In genomic region chr16:58677491-58677890, GRCm38 (mm10) we compare ENCODE assay signal across 45 mouse cellular contexts. TPM values are rescaled to one million over a fixed set of nuclear protein-coding genes. Genes with fewer than 3 reads are reported as not detected.
DNase-seq lines count a peak whose midpoint lies in the region; ATAC-seq and TF ChIP-seq lines count a peak whose summit lies in the region.
"Had no signal": no experiment of that assay in that cellular context is flagged by ENCODE, and none has a peak within 500 bp of the region (broad histone marks: within the 10 kb centered on the region; RNA-seq: fewer than 3 reads in every experiment).

No protein-coding gene starts in this region.

- no peak for TF ChIP-seq EP300 in liver, postnatal 0 days (IDR thresholded peaks at IDR 0.05; ENCODE audit: low read depth)

- H3K4me3 ChIP-seq in embryonic facial prominence, embryonic 14.5 days (ENCODE audit: low read depth, low read length), result no peak overlapping the region
- H3K4me3 ChIP-seq in embryonic facial prominence, embryonic 10.5 days, result no peak overlapping the region
- no peak overlapping the region; the same call in 1 of the 2 replicates for H3K4me3 ChIP-seq in layer of hippocampus, adult 2 months
- peak overlapping the region; percentile 20 for H3K4me3 ChIP-seq in liver, embryonic 12.5 days
- no peak overlapping the region for H3K4me3 ChIP-seq in liver, postnatal 0 days (ENCODE audit: low read depth, low read length)
- H3K4me3 ChIP-seq: embryonic facial prominence, embryonic 13.5 days; gastrocnemius, adult 2 months; kidney, embryonic 15.5 days; left cerebral cortex, adult 2 months; limb, embryonic 12.5 days; megakaryocyte, embryonic 14.5 days; midbrain, embryonic 12.5 days; myocyte; neural tube, embryonic 12.5 days had no signal

- 71% methylated on average over 5 of the region's 5 CpGs for WGBS in embryonic facial prominence, embryonic 14.5 days
- WGBS in embryonic facial prominence, embryonic 10.5 days, result 78% methylated on average over 5 of the region's 5 CpGs
- WGBS in liver, embryonic 12.5 days (ENCODE audit: insufficient replicate concordance), result 94% methylated on average over 5 of the region's 5 CpGs
- WGBS in liver, postnatal 0 days (ENCODE audit: insufficient replicate concordance), result 89% methylated on average over 5 of the region's 5 CpGs

- no peaks in the 10 kb centered on the region for H3K27me3 ChIP-seq in embryonic facial prominence, embryonic 14.5 days (replicated peaks; ENCODE audit: control insufficient read depth, insufficient read depth, low read length)
- H3K27me3 ChIP-seq in embryonic facial prominence, embryonic 10.5 days (replicated peaks; ENCODE audit: low read depth, poor library complexity, severe bottlenecking), result no peaks in the 10 kb centered on the region
- H3K27me3 ChIP-seq in liver, embryonic 12.5 days (replicated peaks), result no peaks in the 10 kb centered on the region
- H3K27me3 ChIP-seq in liver, postnatal 0 days (ENCODE audit: insufficient read depth, low read length), result no peaks in the 10 kb centered on the region
- H3K27me3 ChIP-seq: embryonic facial prominence, embryonic 13.5 days; kidney, embryonic 15.5 days; limb, embryonic 12.5 days; megakaryocyte, embryonic 14.5 days; midbrain, embryonic 12.5 days; neural tube, embryonic 12.5 days had no signal

- ATAC-seq in embryonic facial prominence, embryonic 14.5 days (ENCODE audit: low read depth), result 0 out of 2 replicates have a peak, but pooled peaks have one; percentile 33
- no peak for ATAC-seq in liver, embryonic 12.5 days
- ATAC-seq in liver, postnatal 0 days, result no peak
- ATAC-seq: forebrain, embryonic 14.5 days; hindbrain, embryonic 16.5 days; lung, postnatal 0 days had no signal

- no peak overlapping the region for H3K27ac ChIP-seq in embryonic facial prominence, embryonic 14.5 days (replicated peaks; ENCODE audit: low read depth, low read length)
- no peak overlapping the region for H3K27ac ChIP-seq in embryonic facial prominence, embryonic 10.5 days (replicated peaks)
- peak overlapping the region; percentile 64 for H3K27ac ChIP-seq in layer of hippocampus, adult 2 months
- peak overlapping the region; percentile 73 for H3K27ac ChIP-seq in liver, embryonic 12.5 days
- no peak overlapping the region for H3K27ac ChIP-seq in liver, postnatal 0 days (ENCODE audit: low read depth)
- H3K27ac ChIP-seq: embryonic facial prominence, embryonic 13.5 days; gastrocnemius, adult 2 months; kidney, embryonic 15.5 days; limb, embryonic 12.5 days; midbrain, embryonic 12.5 days; neural tube, embryonic 12.5 days; stomach, postnatal 0 days had no signal

- H3K9ac ChIP-seq in embryonic facial prominence, embryonic 14.5 days (ENCODE audit: low read depth, low read length), result no peak overlapping the region
- H3K9ac ChIP-seq in liver, embryonic 12.5 days, result peak overlapping the region; percentile 12; the same call in 1 of the 2 replicates
- no peak overlapping the region; the same call in 1 of the 2 replicates for H3K9ac ChIP-seq in liver, postnatal 0 days (replicated peaks)
- H3K9ac ChIP-seq: embryonic facial prominence, embryonic 13.5 days; kidney, embryonic 15.5 days; limb, embryonic 12.5 days; midbrain, embryonic 12.5 days; neural tube, embryonic 12.5 days had no signal

- peaks cover 66% of the 10 kb centered on the region for H3K36me3 ChIP-seq in embryonic facial prominence, embryonic 14.5 days (ENCODE audit: control insufficient read depth, insufficient read depth, low read length)
- peaks cover 60% of the 10 kb centered on the region for H3K36me3 ChIP-seq in embryonic facial prominence, embryonic 10.5 days (replicated peaks)
- H3K36me3 ChIP-seq in liver, embryonic 12.5 days, result peaks cover 93% of the 10 kb centered on the region
- H3K36me3 ChIP-seq in liver, postnatal 0 days (replicated peaks; ENCODE audit: insufficient read depth, low read length), result peaks cover 76% of the 10 kb centered on the region

- no peak for TF ChIP-seq CTCF in layer of hippocampus, adult 2 months (conservative IDR thresholded peaks at IDR 0.05)
- TF ChIP-seq CTCF in liver, postnatal 0 days (IDR thresholded peaks at IDR 0.05; ENCODE audit: low read depth), result no peak

- H3K4me1 ChIP-seq in embryonic facial prominence, embryonic 14.5 days (ENCODE audit: control insufficient read depth, insufficient read depth, low read length), result no peaks in the 10 kb centered on the region
- no peaks in the 10 kb centered on the region for H3K4me1 ChIP-seq in embryonic facial prominence, embryonic 10.5 days
- peaks cover 68% of the 10 kb centered on the region for H3K4me1 ChIP-seq in liver, embryonic 12.5 days
- H3K4me1 ChIP-seq in liver, postnatal 0 days (ENCODE audit: insufficient read depth), result peaks cover 8% of the 10 kb centered on the region; the same call in 1 of the 2 replicates
- H3K4me1 ChIP-seq: limb, embryonic 12.5 days; midbrain, embryonic 12.5 days; neural tube, embryonic 12.5 days had no signal

- no peaks in the 10 kb centered on the region for H3K9me3 ChIP-seq in embryonic facial prominence, embryonic 14.5 days (ENCODE audit: control insufficient read depth, low read length)
- no peaks in the 10 kb centered on the region for H3K9me3 ChIP-seq in embryonic facial prominence, embryonic 10.5 days
- H3K9me3 ChIP-seq in liver, embryonic 12.5 days (replicated peaks), result no peaks in the 10 kb centered on the region
- H3K9me3 ChIP-seq in liver, postnatal 0 days (ENCODE audit: low read length), result no peaks in the 10 kb centered on the region
- H3K9me3 ChIP-seq: embryonic facial prominence, embryonic 13.5 days; kidney, embryonic 15.5 days; limb, embryonic 12.5 days; megakaryocyte, embryonic 14.5 days; midbrain, embryonic 12.5 days; neural tube, embryonic 12.5 days had no signal

- no peak for DNase-seq in embryonic facial prominence, embryonic 14.5 days (ENCODE audit: low spot score)
- DNase-seq in embryonic facial prominence, embryonic 10.5 days (ENCODE audit: low spot score), result no peak
- no peak for DNase-seq in layer of hippocampus, adult 2 months (ENCODE audit: low spot score in 2 of 2)
- DNase-seq in layer of hippocampus, adult 9-10 months (ENCODE audit: low spot score), result no peak
- DNase-seq in liver, postnatal 0 days, result no peak
- DNase-seq in Muller cell, postnatal 12 days (ENCODE audit: inconsistent ontology term), result no peak
- DNase-seq in thymus, postnatal 4 days, result no peak
- DNase-seq: adrenal gland, postnatal 25 days; cerebellum, adult 8-10 months; cerebellum, postnatal 25 days; embryo, embryonic 11 days; gastrocnemius, adult 2 months; heart, postnatal 14 days; kidney, adult 18-20 months; kidney, postnatal 25 days; lung, adult 18-20 months; lung, postnatal 4 days; right cerebral cortex, postnatal 4 days; thymus, adult 2 months; thymus, postnatal 36 days had no signal

- no peak overlapping the region for H3K4me2 ChIP-seq in embryonic facial prominence, embryonic 14.5 days (ENCODE audit: low read depth, low read length)
- peak overlapping the region; percentile 73 for H3K4me2 ChIP-seq in liver, embryonic 12.5 days
- peak overlapping the region; percentile 34; the same call in 1 of the 2 replicates for H3K4me2 ChIP-seq in liver, postnatal 0 days (ENCODE audit: low read depth, low read length)
- H3K4me2 ChIP-seq: embryonic facial prominence, embryonic 13.5 days; kidney, embryonic 15.5 days; limb, embryonic 12.5 days; midbrain, embryonic 12.5 days; neural tube, embryonic 12.5 days had no signal

RNA-seq across cellular contexts. Expression of gene Cpox, which starts 7.4 kb away (rescaled TPM):
- polyA plus RNA-seq in embryonic facial prominence, embryonic 14.5 days (2014; fragmentation: Nextera tagmentation; extraction: Ambion mirVana), result 17.2 and 18.0 TPM in 2 replicates
- polyA plus RNA-seq in embryonic facial prominence, embryonic 10.5 days (2016; fragmentation: Nextera tagmentation; extraction: Ambion mirVana), result 25.0 and 26.9 TPM in 2 replicates
- total RNA-seq in layer of hippocampus, adult 2 months (2021), result 10 to 100 TPM; 48.8 to 58.6 TPM
- 692 and 703 TPM in 2 replicates for polyA plus RNA-seq in liver, embryonic 12.5 days (2016; fragmentation: Nextera tagmentation; extraction: Ambion mirVana)
- polyA plus RNA-seq in liver, postnatal 0 days (2015; fragmentation: Nextera tagmentation; extraction: Ambion mirVana), result 178 and 189 TPM in 2 replicates

RNA-seq across cellular contexts. Expression of gene E330017A01Rik, which starts 39.0 kb away (rescaled TPM):
- polyA plus RNA-seq in embryonic facial prominence, embryonic 14.5 days (2014; fragmentation: Nextera tagmentation; extraction: Ambion mirVana), result not detected in 2 replicates
- polyA plus RNA-seq in embryonic facial prominence, embryonic 10.5 days (2016; fragmentation: Nextera tagmentation; extraction: Ambion mirVana), result not detected in 2 replicates
- total RNA-seq in layer of hippocampus, adult 2 months (2021), result not detected
- polyA plus RNA-seq in liver, embryonic 12.5 days (2016; fragmentation: Nextera tagmentation; extraction: Ambion mirVana), result not detected in 2 replicates
- not detected in 2 replicates for polyA plus RNA-seq in liver, postnatal 0 days (2015; fragmentation: Nextera tagmentation; extraction: Ambion mirVana)
- total RNA-seq: adrenal gland, postnatal 25 days; gastrocnemius, adult 2 months; gastrocnemius, postnatal 4 days; heart, adult 8-10 months; heart, postnatal 14 days; layer of hippocampus, postnatal 10 days; left cerebral cortex, adult 2 months; left cerebral cortex, postnatal 25 days; midbrain, postnatal 0 days had no signal
- polyA plus RNA-seq: brain, embryonic 14.5 days; embryonic facial prominence, embryonic 13.5 days; forebrain, embryonic 14.5 days; frontal cortex, adult 2 months; heart, embryonic 14.5 days; hindbrain, embryonic 11.5 days; hindbrain, embryonic 16.5 days; intestine, embryonic 14.5 days; kidney, embryonic 15.5 days; limb, embryonic 12.5 days; lung, postnatal 0 days; midbrain, embryonic 12.5 days; myocyte; spleen, adult 2 months; stomach, postnatal 0 days; thymus, adult 2 months had no signal

RNA-seq across cellular contexts. Expression of gene Gpr15, which starts 41.4 kb away (rescaled TPM):
- not detected in 2 replicates for polyA plus RNA-seq in embryonic facial prominence, embryonic 14.5 days (2014; fragmentation: Nextera tagmentation; extraction: Ambion mirVana)
- polyA plus RNA-seq in embryonic facial prominence, embryonic 10.5 days (2016; fragmentation: Nextera tagmentation; extraction: Ambion mirVana), result not detected in 2 replicates
- total RNA-seq in layer of hippocampus, adult 2 months (2021), result not detected
- polyA plus RNA-seq in liver, embryonic 12.5 days (2016; fragmentation: Nextera tagmentation; extraction: Ambion mirVana), result not detected in 2 replicates
- 0.11 TPM in 1 of 2 replicates, not detected in the other for polyA plus RNA-seq in liver, postnatal 0 days (2015; fragmentation: Nextera tagmentation; extraction: Ambion mirVana)
- total RNA-seq: adrenal gland, postnatal 25 days; gastrocnemius, adult 2 months; gastrocnemius, postnatal 4 days; heart, adult 8-10 months; heart, postnatal 14 days; layer of hippocampus, postnatal 10 days; left cerebral cortex, adult 2 months; left cerebral cortex, postnatal 25 days; MEL had no signal
- polyA plus RNA-seq: forebrain, embryonic 14.5 days; heart, embryonic 14.5 days; hindbrain, embryonic 11.5 days; hindbrain, embryonic 16.5 days; intestine, embryonic 14.5 days; kidney, embryonic 15.5 days; limb, embryonic 12.5 days; midbrain, postnatal 0 days; myocyte; neural tube, embryonic 12.5 days; stomach, postnatal 0 days had no signal

RNA-seq across cellular contexts. Expression of gene Cldnd1, which starts 50.2 kb away (rescaled TPM):
- 134 and 148 TPM in 2 replicates for polyA plus RNA-seq in embryonic facial prominence, embryonic 14.5 days (2014; fragmentation: Nextera tagmentation; extraction: Ambion mirVana)
- polyA plus RNA-seq in embryonic facial prominence, embryonic 10.5 days (2016; fragmentation: Nextera tagmentation; extraction: Ambion mirVana), result 101 and 105 TPM in 2 replicates
- total RNA-seq in layer of hippocampus, adult 2 months (2021), result 10 to 100 TPM; 86.0 to 92.5 TPM
- 41.3 and 41.8 TPM in 2 replicates for polyA plus RNA-seq in liver, embryonic 12.5 days (2016; fragmentation: Nextera tagmentation; extraction: Ambion mirVana)
- 23.8 and 28.4 TPM in 2 replicates for polyA plus RNA-seq in liver, postnatal 0 days (2015; fragmentation: Nextera tagmentation; extraction: Ambion mirVana)

Comparison
In these comparisons a context has a peak if more than half of its experiments do, and no peak if none do; other contexts are left out.
1. H3K27ac ChIP-seq: peak in layer of hippocampus, adult 2 months (single experiment) and liver, embryonic 12.5 days (single experiment); none in embryonic facial prominence, embryonic 14.5 days (single experiment), embryonic facial prominence, embryonic 10.5 days (single experiment) and liver, postnatal 0 days (single experiment).